Mouse (Mus musculus) olfactory bulb, adult 2 months (tissue): ENCODE results near the gene Fus. TPM values are rescaled to one million over a fixed set of nuclear protein-coding genes. Genes with fewer than 3 reads are reported as not detected.
"Not testable (repeated sequence)": the region's sequence is repeated elsewhere in the genome, so short reads cannot be mapped to it uniquely, and the experiment has no call there.

Experiments used
- H3K27ac ChIP-seq: fragments of 200-500 bp; 2 replicates; pipeline ENCODE4 v1.5.1; 2012; ENCODE audit warnings: low read depth, low read length; ENCODE audit not compliant: insufficient read depth
- H3K4me1 ChIP-seq: fragments of 200-500 bp; 2 replicates; pipeline ENCODE4 v1.6.1; 2012; ENCODE audit warnings: low read length; ENCODE audit not compliant: control insufficient read depth, insufficient read depth
- H3K4me3 ChIP-seq: fragments of 200-500 bp; 2 replicates; pipeline ENCODE4 v1.5.1; 2012; ENCODE audit warnings: mild to moderate bottlenecking, low read depth, low read length, moderate library complexity; ENCODE audit not compliant: insufficient read depth
- CTCF ChIP-seq: fragments of 200-500 bp; IDR thresholded peaks from 2 replicates; pipeline ENCODE4 v1.5.1; 2012; ENCODE audit warnings: low read depth, mild to moderate bottlenecking, low read length, moderate library complexity; ENCODE audit not compliant: insufficient read depth
- POLR2A ChIP-seq: fragments of 200-500 bp; IDR thresholded peaks from 2 replicates; pipeline ENCODE4 v1.6.1; 2012; ENCODE audit warnings: mild to moderate bottlenecking, low read depth, low read length, moderate library complexity; ENCODE audit not compliant: insufficient read depth
- WGBS: fragments of 180-500 bp; shearing (Covaris S2); methylation state at CpG from one replicate; pipeline ENCODE4 v1.1.7; 2018; 5-methylcytosine and 5-hydroxymethylcytosine counted together
- polyA plus RNA-seq: library from polyadenylated mRNA; stranded (reverse); fragments of >200 nt; gene quantifications from 2 replicates; pipeline ENCODE4 v1.2.4, GENCODE M21; 2012; ENCODE audit warnings: low replicate concordance; ENCODE audit not compliant: missing spikeins, insufficient read depth, insufficient read length

The Fus gene
- polyA plus RNA-seq, 1 experiment, result 1,678 TPM

- TF ChIP-seq CTCF, result no peak
- TF ChIP-seq POLR2A, result no peak
- 79% methylated on average over 13 of the region's 13 CpGs for WGBS
- H3K27ac ChIP-seq, result no peak overlapping the region
- no peak overlapping the region for H3K4me3 ChIP-seq
- no peaks in the 10 kb centered on the region for H3K4me1 ChIP-seq
Observed at GRCm38 (mm10) chr7:128012136-128012780, 45.0 kb downstream of the Fus start.

GRCm38 (mm10) chr7:128013116-128013515 is 45.9 kb downstream of the Fus start:
- Histone ChIP-seq H3K27ac (no peak overlapping the region), H3K4me3 (no peak overlapping the region), H3K4me1 (no peaks in the 10 kb centered on the region)
- TF ChIP-seq CTCF (no peak), POLR2A (no peak)
- 88% methylated on average over 13 of the region's 13 CpGs for WGBS

GRCm38 (mm10) chr7:128016134-128016533 is 48.9 kb downstream of the Fus start:
- H3K4me3 ChIP-seq, H3K27ac ChIP-seq, H3K4me1 ChIP-seq: not testable (repeated sequence)
- WGBS, result 85% methylated on average over 5 of the region's 5 CpGs

GRCm38 (mm10) chr7:128016650-128017049 is 49.4 kb downstream of the Fus start:
- no peak overlapping the region for H3K27ac ChIP-seq
- H3K4me1 ChIP-seq, result no peaks in the 10 kb centered on the region
- TF ChIP-seq POLR2A (no peak), CTCF (no peak)
- no peak overlapping the region for H3K4me3 ChIP-seq
- WGBS, result 80% methylated on average over 6 of the region's 6 CpGs

- Histone ChIP-seq H3K4me3 (no peak overlapping the region), H3K27ac (no peak overlapping the region), H3K4me1 (no peaks in the 10 kb centered on the region)
- 92% methylated on average over 3 of the region's 3 CpGs for WGBS
- TF ChIP-seq POLR2A (no peak), CTCF (no peak)
Observed at GRCm38 (mm10) chr7:128018275-128018674, 51.0 kb downstream of the Fus start.

- H3K4me3 ChIP-seq, result no peak overlapping the region
- no peaks in the 10 kb centered on the region for H3K4me1 ChIP-seq
- no peak overlapping the region for H3K27ac ChIP-seq
- WGBS, result 78% methylated on average over 2 of the region's 2 CpGs
- no peak for TF ChIP-seq CTCF
Observed at GRCm38 (mm10) chr7:128019187-128019586, 51.9 kb downstream of the Fus start.

- Histone ChIP-seq H3K4me1 (no peaks in the 10 kb centered on the region), H3K27ac (no peak overlapping the region), H3K4me3 (no peak overlapping the region)
- TF ChIP-seq CTCF (no peak), POLR2A (no peak)
- WGBS, result 69% methylated on average over 8 of the region's 8 CpGs
Observed at GRCm38 (mm10) chr7:128022974-128023373, 55.7 kb downstream of the Fus start.

GRCm38 (mm10) chr7:128023565-128023964 is 56.3 kb downstream of the Fus start:
- TF ChIP-seq CTCF (no peak), POLR2A (no peak)
- no peaks in the 10 kb centered on the region for H3K4me1 ChIP-seq
- 90% methylated on average over 4 of the region's 4 CpGs for WGBS
- no peak overlapping the region for H3K27ac ChIP-seq
- no peak overlapping the region for H3K4me3 ChIP-seq

- 96% methylated on average over 9 of the region's 9 CpGs for WGBS
- Histone ChIP-seq H3K4me1 (no peaks in the 10 kb centered on the region), H3K27ac (no peak overlapping the region), H3K4me3 (no peak overlapping the region)
- TF ChIP-seq CTCF (no peak), POLR2A (no peak)
Observed at GRCm38 (mm10) chr7:128024364-128024763, 57.1 kb downstream of the Fus start.

GRCm38 (mm10) chr7:128024932-128025331 is 57.7 kb downstream of the Fus start:
- H3K4me3 ChIP-seq, result no peak overlapping the region
- WGBS, result 82% methylated on average over 4 of the region's 4 CpGs
- no peak overlapping the region for H3K27ac ChIP-seq
- H3K4me1 ChIP-seq, result no peaks in the 10 kb centered on the region
- no peak for TF ChIP-seq POLR2A
- TF ChIP-seq CTCF, result no peak
